Mouse (Mus musculus) cerebral cortex, adult 2 months (tissue): ENCODE data around the gene Washc3.

Experiments used
- WGBS: fragments of 180-500 bp; shearing (Covaris S2); methylation state at CpG from one replicate; pipeline ENCODE4 v1.1.7; 2018; 5-methylcytosine and 5-hydroxymethylcytosine counted together

The Washc3 gene

DNA sequence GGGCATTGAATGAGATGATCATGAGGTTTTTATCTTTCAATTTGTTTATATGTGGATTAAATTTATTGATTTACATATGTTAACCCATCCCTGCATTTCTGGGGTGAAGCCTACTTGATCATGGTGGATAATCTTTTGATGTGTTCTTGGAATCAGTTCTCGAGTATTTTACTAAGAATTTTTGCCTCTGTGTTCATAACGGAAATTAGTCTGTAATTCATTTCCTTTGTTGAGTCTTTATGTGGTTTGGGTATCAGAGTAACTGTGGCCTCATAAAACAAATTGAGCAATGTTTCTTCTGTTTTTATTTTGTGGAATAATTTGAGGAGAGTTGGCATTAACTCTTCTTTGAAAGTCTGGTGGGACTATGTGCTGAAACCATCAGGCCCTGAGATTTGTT lies 54.7 kb downstream of the Washc3 start:
- 87% methylated on average over 2 of the region's 2 CpGs for WGBS

- whole genome bisulfite sequencing: 76% methylated on average over 12 of the region's 12 CpGs
These were observed 59.4 kb downstream of the Washc3 start for GRCm38 (mm10) chr10:88260309-88260708.

DNA sequence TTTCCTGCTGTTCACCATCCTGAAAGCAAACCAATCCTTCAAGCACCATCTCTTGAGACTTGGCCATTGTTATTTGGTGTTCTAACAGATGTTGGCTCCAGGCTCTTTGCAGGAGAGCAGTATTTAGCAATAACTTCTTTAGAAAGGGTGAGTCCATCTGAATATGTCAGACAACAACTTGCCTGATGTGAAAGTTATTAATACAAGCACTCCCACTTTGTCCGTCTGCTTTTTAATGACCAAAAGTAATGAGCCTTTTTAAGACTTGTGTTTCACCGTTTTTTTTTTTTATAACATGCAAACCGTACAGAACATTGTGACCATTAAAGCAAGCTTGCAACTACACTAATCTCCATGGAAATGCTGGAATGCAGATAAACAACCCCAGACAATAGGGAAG lies 60.3 kb downstream of the Washc3 start:
- WGBS: 46% methylated on average over 3 of the region's 3 CpGs

DNA sequence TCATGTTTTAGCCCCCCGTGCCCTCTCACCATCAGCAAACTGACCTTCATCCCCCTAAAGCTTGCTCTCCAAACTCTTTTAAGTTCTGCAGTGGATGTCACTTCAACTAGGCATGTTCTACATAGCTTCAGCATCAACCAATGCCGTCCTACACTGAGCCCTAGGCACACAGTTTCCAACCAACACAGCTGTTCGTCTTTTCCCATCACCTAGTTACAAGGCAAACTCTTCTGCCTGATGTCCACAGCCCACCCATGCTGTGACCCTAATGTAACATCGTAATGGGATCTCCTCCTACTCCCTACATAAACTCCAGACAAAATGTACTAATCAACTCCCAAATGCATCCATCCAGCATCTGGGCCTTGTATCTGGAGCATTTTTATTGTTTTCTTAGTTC lies 62.5 kb downstream of the Washc3 start:
- 91% methylated on average over 4 of the region's 4 CpGs for WGBS

- WGBS: 84% methylated on average over 5 of the region's 5 CpGs
These were observed 73.2 kb downstream of the Washc3 start for GRCm38 (mm10) chr10:88274045-88274444.

DNA sequence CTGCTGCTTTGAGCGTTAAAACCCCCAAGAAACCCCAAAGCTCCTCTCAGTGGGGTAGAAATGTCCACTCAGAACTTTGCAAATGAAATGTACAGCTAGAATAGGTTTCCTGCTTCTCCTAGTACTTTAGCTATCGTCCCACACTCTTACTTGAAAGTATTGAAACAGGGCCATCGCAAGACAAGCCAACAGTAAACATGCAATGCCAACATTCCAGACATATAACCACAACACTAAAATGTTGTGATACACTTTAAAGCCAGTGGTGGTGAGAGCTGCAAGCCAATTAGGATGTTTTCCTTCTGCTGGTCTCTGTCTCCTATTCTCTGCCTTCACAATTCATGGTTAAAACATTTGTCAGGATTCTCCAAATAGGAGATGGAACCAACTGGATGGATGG lies 80.8 kb downstream of the Washc3 start:
- WGBS: 89% methylated on average over 3 of the region's 3 CpGs

GRCm38 (mm10) chr10:88284343-88284990 lies 83.6 kb downstream of the Washc3 start:
- 92% methylated on average over 4 of the region's 4 CpGs for WGBS

DNA sequence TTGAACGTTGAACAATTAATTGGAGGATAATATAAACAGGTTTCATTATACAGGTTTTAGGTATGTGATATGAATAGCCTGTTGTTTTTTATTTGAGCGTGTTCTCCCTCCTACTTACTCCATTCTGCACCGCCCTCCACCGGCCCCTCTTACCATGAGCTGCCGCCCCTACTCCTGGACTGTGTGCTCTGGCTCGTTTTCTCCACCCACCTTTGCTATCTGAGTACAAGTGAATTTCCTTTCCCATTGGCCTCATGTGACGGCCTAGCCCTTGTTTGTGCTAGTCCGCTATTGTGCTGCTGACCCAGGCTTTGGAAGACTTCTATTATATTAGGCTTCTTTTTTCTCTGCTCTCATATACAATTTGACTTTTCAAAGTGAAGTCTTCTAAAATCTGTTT lies 86.4 kb downstream of the Washc3 start:
- 71% methylated on average over 8 of the region's 8 CpGs for WGBS

GRCm38 (mm10) chr10:88288061-88288460 lies 87.2 kb downstream of the Washc3 start:
- 83% methylated on average over 10 of the region's 10 CpGs for WGBS

DNA sequence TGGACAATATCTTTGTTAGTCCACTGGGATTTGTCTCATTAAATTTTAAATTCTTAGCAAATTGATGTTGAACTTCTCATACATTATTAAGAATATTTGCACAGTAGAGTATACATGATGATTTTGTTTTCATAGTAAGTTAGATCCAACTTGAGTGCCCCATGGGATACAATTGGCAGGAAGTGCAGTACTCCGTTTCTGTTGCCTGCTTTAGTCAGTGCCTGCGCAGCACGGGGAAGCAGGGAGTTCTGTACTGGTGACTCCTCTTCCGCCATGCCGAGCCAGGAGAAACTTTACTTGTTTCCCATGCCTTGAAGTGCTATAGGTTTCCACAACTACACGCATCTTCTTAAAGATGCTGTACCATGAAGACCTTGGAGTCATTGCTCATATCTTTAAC lies 94.2 kb downstream of the Washc3 start:
- 86% methylated on average over 6 of the region's 6 CpGs for WGBS
